Mouse (Mus musculus) hindbrain, embryonic 10.5 days (tissue): ENCODE data around the gene Met. TPM values are rescaled to one million over a fixed set of nuclear protein-coding genes. Genes with fewer than 3 reads are reported as not detected.

Experiments
- DNase-seq: peaks from one replicate; pipeline ENCODE4 v3.0.0-alpha.2; 2017; ENCODE audit warnings: low spot score
- H3K27ac ChIP-seq: fragments of 300-500 bp; sonication (generic); 2 replicates; pipeline ENCODE4 v1.5.1; 2016; ENCODE audit warnings: mild to moderate bottlenecking, moderate library complexity
- H3K27me3 ChIP-seq: fragments of 300-500 bp; sonication (generic); 2 replicates; pipeline ENCODE4 v1.6.1; 2016; ENCODE audit warnings: mild to moderate bottlenecking; ENCODE audit not compliant: poor library complexity, insufficient read depth, severe bottlenecking
- H3K36me3 ChIP-seq: fragments of 300-500 bp; sonication (generic); 2 replicates; pipeline ENCODE4 v1.6.1; 2016; ENCODE audit warnings: mild to moderate bottlenecking, moderate library complexity
- H3K4me1 ChIP-seq: fragments of 300-500 bp; sonication (generic); replicated peaks from 2 replicates; pipeline ENCODE4 v1.6.1; 2016; ENCODE audit warnings: mild to moderate bottlenecking
- H3K4me3 ChIP-seq: fragments of 300-500 bp; sonication (generic); 2 replicates; pipeline ENCODE4 v1.5.1; 2016; ENCODE audit warnings: mild to moderate bottlenecking, moderate library complexity
- H3K9me3 ChIP-seq: fragments of 300-500 bp; sonication (generic); 2 replicates; pipeline ENCODE4 v1.6.1; 2016; ENCODE audit warnings: mild to moderate bottlenecking, moderate library complexity
- WGBS: fragments of 180-500 bp; shearing (Covaris S2); methylation state at CpG from one replicate; pipeline ENCODE4 v1.1.7; 2016; 5-methylcytosine and 5-hydroxymethylcytosine counted together
- polyA plus RNA-seq: library from polyadenylated mRNA; unstranded; fragments of >200 nt; fragmentation: Nextera tagmentation; extraction: Ambion mirVana; gene quantifications from 2 replicates; pipeline ENCODE4 v1.2.1, GENCODE M21; 2016

The Met gene
- polyA plus RNA-seq, 1 experiment from 2014 or later: 3.2 TPM

DNA sequence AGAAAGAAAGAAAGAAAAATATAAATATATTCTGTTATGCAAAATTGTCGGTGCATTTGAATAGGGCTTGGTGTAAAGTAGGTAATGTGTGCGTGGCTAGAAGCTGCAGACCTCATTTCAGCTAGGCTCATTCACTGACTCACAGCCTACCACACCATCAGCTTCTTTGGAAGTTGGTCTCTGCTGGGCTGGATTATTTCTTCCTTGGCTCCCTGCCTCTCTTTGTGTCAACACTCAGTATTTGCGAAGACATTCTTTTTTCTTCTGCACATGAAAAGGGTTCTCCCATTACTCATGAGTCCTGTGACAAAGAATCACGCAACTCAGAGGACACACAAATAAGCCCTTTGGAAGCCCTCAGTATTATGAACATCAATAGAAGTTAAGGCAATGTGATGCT is 37.8 kb downstream of the Met start:
- DNase-seq: no peak
- Histone ChIP-seq H3K27me3 (no peaks in the 10 kb centered on the region), H3K9me3 (no peaks in the 10 kb centered on the region), H3K27ac (no peak overlapping the region), H3K36me3 (no peaks in the 10 kb centered on the region), H3K4me3 (no peak overlapping the region), H3K4me1 (no peaks in the 10 kb centered on the region)
- 82% methylated on average over 4 of the region's 4 CpGs for WGBS

DNA sequence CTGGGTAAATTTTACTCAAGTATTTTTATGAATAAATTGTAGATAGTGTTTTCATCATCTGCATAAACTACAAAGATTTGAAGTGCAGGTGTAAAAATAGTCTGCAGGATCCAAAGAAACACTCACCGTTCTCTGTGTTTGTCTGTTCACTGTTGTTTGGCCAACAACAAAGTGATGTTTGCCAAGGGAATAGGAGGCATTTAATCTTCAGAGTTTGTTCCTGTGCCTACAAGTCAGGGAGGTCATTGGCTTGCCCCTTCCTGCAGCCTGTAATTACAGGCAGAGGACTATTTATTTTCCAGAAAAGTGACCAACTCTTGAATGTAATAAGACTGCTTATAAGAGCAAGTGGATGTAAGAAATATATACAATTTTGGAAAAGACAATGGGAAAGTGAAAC is 38.7 kb downstream of the Met start:
- no peak for DNase-seq
- no peak overlapping the region for H3K27ac ChIP-seq
- no peaks in the 10 kb centered on the region for H3K36me3 ChIP-seq
- H3K27me3 ChIP-seq: no peaks in the 10 kb centered on the region
- H3K4me1 ChIP-seq: no peaks in the 10 kb centered on the region
- WGBS: 74% methylated on average over 1 of the region's 1 CpGs
- no peaks in the 10 kb centered on the region for H3K9me3 ChIP-seq
- no peak overlapping the region for H3K4me3 ChIP-seq

- no peak overlapping the region for H3K4me3 ChIP-seq
- no peaks in the 10 kb centered on the region for H3K4me1 ChIP-seq
- no peaks in the 10 kb centered on the region for H3K9me3 ChIP-seq
- H3K36me3 ChIP-seq: no peaks in the 10 kb centered on the region
- WGBS: 64% methylated on average over 3 of the region's 3 CpGs
- H3K27me3 ChIP-seq: no peaks in the 10 kb centered on the region
- DNase-seq: no peak
- H3K27ac ChIP-seq: no peak overlapping the region
Measured at GRCm38 (mm10) chr6:17503724-17504123, 40.1 kb downstream of the Met start.

- no peaks in the 10 kb centered on the region for H3K36me3 ChIP-seq
- WGBS: 79% methylated on average over 3 of the region's 3 CpGs
- H3K4me1 ChIP-seq: no peaks in the 10 kb centered on the region
- no peaks in the 10 kb centered on the region for H3K9me3 ChIP-seq
- DNase-seq: no peak
- no peaks in the 10 kb centered on the region for H3K27me3 ChIP-seq
- H3K27ac ChIP-seq: no peak overlapping the region
- H3K4me3 ChIP-seq: no peak overlapping the region
Measured at GRCm38 (mm10) chr6:17505530-17505929, 41.9 kb downstream of the Met start.

DNA sequence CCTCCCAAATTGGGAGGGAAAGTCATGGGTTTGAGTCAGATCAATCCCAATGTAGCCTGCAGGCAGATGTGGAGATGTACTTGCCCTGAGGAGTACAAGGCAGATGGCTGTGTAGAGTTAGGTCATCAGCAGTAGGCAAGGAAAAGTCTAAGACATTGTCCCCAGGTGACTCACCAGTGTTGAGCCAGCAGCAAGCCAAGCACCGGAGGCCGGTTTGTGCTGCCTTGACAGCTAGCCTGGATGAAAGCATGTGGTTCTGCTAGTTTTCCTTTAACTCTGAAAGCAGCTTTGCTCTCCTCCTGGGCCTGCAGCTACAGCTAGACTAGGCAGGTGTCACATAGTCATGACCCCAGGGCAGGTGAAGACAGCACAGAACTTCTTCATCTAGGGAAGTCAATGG is 43.2 kb downstream of the Met start:
- H3K4me3 ChIP-seq: no peak overlapping the region

GRCm38 (mm10) chr6:17508184-17508583 is 44.6 kb downstream of the Met start:
- Histone ChIP-seq H3K4me1 (no peaks in the 10 kb centered on the region), H3K27me3 (no peaks in the 10 kb centered on the region), H3K36me3 (no peaks in the 10 kb centered on the region), H3K4me3 (no peak overlapping the region), H3K9me3 (no peaks in the 10 kb centered on the region), H3K27ac (no peak overlapping the region)
- WGBS: 75% methylated on average over 5 of the region's 5 CpGs
- no peak for DNase-seq

More for the DNA sequence above, 43.2 kb downstream of the Met start:
- no peaks in the 10 kb centered on the region for H3K36me3 ChIP-seq
- no peaks in the 10 kb centered on the region for H3K27me3 ChIP-seq
- H3K9me3 ChIP-seq: no peaks in the 10 kb centered on the region
- WGBS: 91% methylated on average over 2 of the region's 2 CpGs
- H3K27ac ChIP-seq: no peak overlapping the region
- DNase-seq: no peak
- no peaks in the 10 kb centered on the region for H3K4me1 ChIP-seq

DNA sequence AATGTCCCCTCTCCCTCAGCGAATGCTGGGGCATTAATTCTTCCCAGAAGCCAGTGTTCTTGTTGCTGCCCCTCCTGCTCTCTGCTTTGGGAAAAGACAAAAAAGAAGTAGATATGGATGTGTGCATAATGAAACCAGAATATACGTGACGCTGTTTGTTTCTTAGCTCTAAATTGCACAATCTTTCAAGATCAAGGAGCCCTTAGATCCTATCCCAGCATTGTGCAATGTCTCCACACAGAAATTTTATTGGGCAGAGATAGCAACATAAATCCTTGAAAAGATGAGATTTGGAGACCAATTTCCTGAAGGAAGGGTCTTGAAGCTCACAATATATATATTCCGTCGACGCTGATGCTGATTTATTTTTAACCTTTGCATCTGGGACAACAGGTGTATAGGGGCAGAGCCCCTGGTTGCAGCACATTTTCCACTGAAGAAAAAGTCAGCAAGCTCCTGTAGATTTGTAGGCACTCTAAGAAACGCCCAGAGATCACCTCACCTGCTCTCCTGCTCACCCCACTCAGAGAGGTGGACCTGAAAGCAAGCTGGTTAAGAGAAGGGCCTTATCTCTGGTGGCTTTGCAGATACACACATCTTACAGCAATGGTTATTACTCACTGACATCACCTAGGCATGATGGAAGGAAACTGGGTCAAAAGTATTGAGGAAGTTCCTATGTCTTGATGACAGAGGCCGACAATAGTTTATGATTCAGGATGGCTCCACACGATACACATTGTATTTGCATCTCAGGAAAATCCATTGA is 45.2 kb downstream of the Met start:
- 89% methylated on average over 9 of the region's 9 CpGs for WGBS
- no peaks in the 10 kb centered on the region for H3K36me3 ChIP-seq
- DNase-seq: no peak

DNA sequence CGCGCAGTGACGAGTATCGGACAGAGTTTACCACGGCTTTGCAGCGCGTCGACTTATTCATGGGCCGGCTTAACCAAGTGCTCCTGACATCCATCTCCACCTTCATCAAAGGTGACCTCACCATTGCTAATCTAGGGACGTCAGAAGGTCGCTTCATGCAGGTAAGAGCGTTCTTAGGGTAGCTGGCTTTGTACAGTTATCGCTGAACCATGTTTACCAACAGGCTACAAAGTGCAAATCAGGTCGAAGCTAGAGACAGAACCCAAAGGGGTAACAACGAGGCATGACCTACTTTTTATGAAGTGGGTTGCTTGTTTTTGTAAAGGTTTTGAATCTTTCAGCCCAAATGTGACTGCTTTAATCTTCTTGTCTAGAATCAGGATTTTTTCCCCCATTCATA is 49.8 kb downstream of the Met start:
- no peaks in the 10 kb centered on the region for H3K27me3 ChIP-seq
- H3K4me3 ChIP-seq: no peak overlapping the region
- no peaks in the 10 kb centered on the region for H3K36me3 ChIP-seq
- DNase-seq: no peak
- no peak overlapping the region for H3K27ac ChIP-seq
- 93% methylated on average over 15 of the region's 15 CpGs for WGBS
- H3K4me1 ChIP-seq: peaks cover 9% of the 10 kb centered on the region
- H3K9me3 ChIP-seq: no peaks in the 10 kb centered on the region

More for the DNA sequence above, 45.2 kb downstream of the Met start:
- Histone ChIP-seq H3K27ac (no peak overlapping the region), H3K4me3 (no peak overlapping the region), H3K4me1 (no peaks in the 10 kb centered on the region), H3K27me3 (no peaks in the 10 kb centered on the region), H3K9me3 (no peaks in the 10 kb centered on the region)

DNA sequence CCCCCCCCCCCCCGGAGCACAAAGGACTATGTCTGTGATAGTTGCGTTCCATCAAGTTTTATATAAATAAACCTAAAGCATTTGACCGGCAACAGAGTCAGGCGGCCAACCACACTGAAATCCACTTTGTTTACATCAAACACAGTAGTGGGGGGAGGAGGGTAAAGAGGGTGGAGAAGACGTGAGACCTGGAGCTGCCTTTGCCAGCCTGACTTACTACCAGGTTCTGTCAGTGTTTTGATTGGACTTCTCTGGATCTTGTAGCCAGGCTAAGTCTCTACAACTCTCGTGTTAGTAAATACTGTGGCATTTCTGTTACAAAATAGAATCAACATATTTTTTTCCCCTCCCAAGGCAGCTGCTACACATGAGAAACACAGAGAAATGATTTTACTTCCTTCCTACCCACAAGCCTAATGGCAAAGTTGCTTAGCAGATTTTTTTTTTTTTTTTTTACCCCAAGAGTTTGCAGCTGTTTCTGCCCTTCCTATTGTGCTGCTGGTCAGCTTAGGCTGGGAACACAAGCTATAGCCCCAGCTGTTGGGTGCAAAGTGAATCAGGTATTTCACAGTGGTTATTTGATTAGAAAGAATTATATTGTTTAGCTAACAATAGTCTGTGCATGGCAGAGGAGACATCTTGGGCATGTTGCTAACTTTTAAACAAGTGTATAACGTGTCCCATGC is 52.3 kb downstream of the Met start:
- DNase-seq: no peak
- Histone ChIP-seq H3K4me3 (no peak overlapping the region), H3K27ac (no peak overlapping the region), H3K27me3 (no peaks in the 10 kb centered on the region), H3K9me3 (no peaks in the 10 kb centered on the region), H3K36me3 (no peaks in the 10 kb centered on the region), H3K4me1 (peaks cover 9% of the 10 kb centered on the region)
- WGBS: 38% methylated on average over 7 of the region's 7 CpGs

- Histone ChIP-seq H3K27me3 (no peaks in the 10 kb centered on the region), H3K9me3 (no peaks in the 10 kb centered on the region), H3K4me3 (no peak overlapping the region), H3K4me1 (peaks cover 6% of the 10 kb centered on the region; the same call in 1 of the 2 replicates), H3K36me3 (no peaks in the 10 kb centered on the region), H3K27ac (no peak overlapping the region)
- DNase-seq: no peak
- WGBS: 52% methylated on average over 8 of the region's 8 CpGs
Measured at GRCm38 (mm10) chr6:17521901-17522717, 58.5 kb downstream of the Met start.

- Histone ChIP-seq H3K27ac (no peak overlapping the region), H3K27me3 (no peaks in the 10 kb centered on the region), H3K4me3 (no peak overlapping the region), H3K9me3 (no peaks in the 10 kb centered on the region), H3K4me1 (peaks cover 6% of the 10 kb centered on the region; the same call in 1 of the 2 replicates), H3K36me3 (no peaks in the 10 kb centered on the region)
- DNase-seq: no peak
- WGBS: 82% methylated on average over 4 of the region's 4 CpGs
Measured at GRCm38 (mm10) chr6:17522917-17523316, 59.3 kb downstream of the Met start.

DNA sequence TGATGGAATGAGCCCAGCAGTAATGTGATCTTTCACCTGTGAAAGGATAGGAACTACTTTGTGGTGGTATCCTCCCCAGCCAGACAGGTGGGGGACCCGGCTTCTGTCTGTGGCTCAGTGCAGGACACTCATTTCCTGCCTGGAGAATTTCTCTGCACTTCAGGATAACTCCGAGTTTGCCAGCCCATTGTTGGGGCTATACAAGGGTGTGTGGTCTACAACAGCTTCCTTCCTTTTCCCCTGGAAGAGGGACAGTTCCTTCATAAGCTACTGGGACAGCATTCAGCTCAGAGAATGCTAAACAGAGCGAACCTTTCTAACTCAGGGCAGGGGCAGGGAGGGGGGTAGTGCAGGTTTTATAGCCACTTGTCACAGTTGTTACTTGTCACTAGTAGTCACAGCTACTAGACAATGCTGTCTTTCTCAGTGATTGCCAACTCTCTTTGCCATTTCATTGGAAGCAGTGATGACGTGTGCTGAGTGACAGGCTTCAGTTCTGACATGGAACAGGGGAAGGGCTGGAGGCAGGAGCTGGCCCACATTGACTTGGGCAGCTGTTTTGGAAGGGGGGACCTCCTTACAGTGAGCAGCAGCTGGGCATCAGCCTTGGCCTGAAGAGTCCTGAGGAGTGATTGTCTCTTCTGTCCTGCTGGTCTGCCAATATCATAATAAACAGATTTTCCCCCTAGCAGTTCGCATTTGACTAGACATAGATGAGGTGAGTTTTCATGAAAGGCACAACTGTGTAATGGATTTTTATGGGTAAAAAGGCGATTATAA is 66.1 kb downstream of the Met start:
- WGBS: 69% methylated on average over 6 of the region's 6 CpGs

More for the DNA sequence above, 66.1 kb downstream of the Met start:
- DNase-seq: no peak
- no peaks in the 10 kb centered on the region for H3K36me3 ChIP-seq
- H3K4me1 ChIP-seq: peaks cover 16% of the 10 kb centered on the region
- H3K4me3 ChIP-seq: no peak overlapping the region
- H3K9me3 ChIP-seq: no peaks in the 10 kb centered on the region
- H3K27me3 ChIP-seq: no peaks in the 10 kb centered on the region
- no peak overlapping the region for H3K27ac ChIP-seq
